Mouse (Mus musculus) heart, adult 8-10 months (tissue): ENCODE data around the gene Renbp. TPM values are rescaled to one million over a fixed set of nuclear protein-coding genes. Genes with fewer than 3 reads are reported as not detected.

ENCODE experiments used
- total RNA-seq, 4 experiments: library from RNA; stranded (reverse); gene quantifications; 2 replicates each; pipeline ENCODE4 v1.2.4; 2022

The Renbp gene
- total RNA-seq, 4 experiments from 2014 or later = 4.9 to 7.5 (median 6.1) TPM

Other genes starting within 250 kb of the Renbp start
- 10 to 100 TPM; 65.8 to 86.6 (median 78.8) TPM for gene Bcap31, start 214.7 kb downstream of the Renbp start, total RNA-seq
- gene Abcd1, start 214.3 kb downstream of the Renbp start, total RNA-seq = 10 to 100 TPM; 26.6 to 29.7 (median 28.2) TPM
- gene Plxnb3, start 173.8 kb downstream of the Renbp start, total RNA-seq = 1 to 10 TPM; 1.6 to 1.9 (median 1.7) TPM
- gene Srpk3, start 156.4 kb downstream of the Renbp start, total RNA-seq = 10 to 100 TPM; 23.9 to 31.6 (median 30.8) TPM
- gene Idh3g, start 144.0 kb downstream of the Renbp start, total RNA-seq = 100 to 1,000 TPM; 702 to 775 (median 723) TPM
- gene Ssr4, start 143.8 kb downstream of the Renbp start, total RNA-seq = 10 to 100 TPM; 75.9 to 94.2 (median 84.8) TPM
- 1 to 10 TPM; 1.2 to 1.7 (median 1.6) TPM for gene Pdzd4, start 105.9 kb downstream of the Renbp start, total RNA-seq
- gene Avpr2, start 38.7 kb downstream of the Renbp start, total RNA-seq = not detected
- gene L1cam, start 34.7 kb downstream of the Renbp start, total RNA-seq = 1 to 10 TPM; 3.3 to 5.3 (median 4.2) TPM
- gene Arhgap4, start 9.0 kb downstream of the Renbp start, total RNA-seq = 1 to 10 TPM in 2 of 4 experiments, under 1 TPM in 2; 0.47 to 2.9 (median 1.3) TPM
- 10 to 100 TPM; 46.4 to 59.7 (median 56.5) TPM for gene Naa10, start 8.9 kb downstream of the Renbp start, total RNA-seq
- gene Hcfc1, start 35.5 kb upstream of the Renbp start, total RNA-seq = 10 to 100 TPM; 36.7 to 39.7 (median 39.7) TPM
- gene Irak1, start 93.1 kb upstream of the Renbp start, total RNA-seq = 10 to 100 TPM; 56.3 to 66.4 (median 60.9) TPM
- gene Opn1mw, start 196.6 kb upstream of the Renbp start, total RNA-seq = not detected
- gene Mecp2, start 204.5 kb upstream of the Renbp start, total RNA-seq = 10 to 100 TPM; 25.3 to 36.9 (median 31.0) TPM
- not detected for gene Tex28, start 237.0 kb upstream of the Renbp start, total RNA-seq
- gene Tktl1, start 246.4 kb upstream of the Renbp start, total RNA-seq = not detected